Mouse (Mus musculus) liver, postnatal 0 days (tissue): Measurements from ENCODE around the gene Gm340.

Experiments
- CTCF ChIP-seq: sonication (generic); IDR thresholded peaks from 2 replicates; pipeline ENCODE4 v1.5.1; 2016; ENCODE audit warnings: antibody characterized with exemption, low read depth
- EP300 ChIP-seq: IDR thresholded peaks from 2 replicates; pipeline ENCODE4 v1.6.1; 2016; ENCODE audit warnings: antibody characterized with exemption, low read depth, mild to moderate bottlenecking

- no peak for TF ChIP-seq CTCF
- no peak for TF ChIP-seq EP300
These were observed 31.3 kb downstream of the Gm340 start for GRCm38 (mm10) chr19:41613325-41614087.
